Mouse (Mus musculus) left cerebral cortex, postnatal 10 days (tissue): ENCODE measurements around the gene Fez1. TPM values are rescaled to one million over a fixed set of nuclear protein-coding genes. Genes with fewer than 3 reads are reported as not detected.

Experiments
- DNase-seq, 2 experiments: peaks; one replicate each; pipeline ENCODE4 v3.0.0; 2021 to 2022; ENCODE audit warnings: low spot score in 2 of 2, mixed read lengths in 1 of 2; ENCODE audit errors: extremely low spot score in 1 of 2
- intact Hi-C: fragments of 180-260 bp; cut with DNase I; formaldehyde crosslinking; loops from one replicate; pipeline ENCODE4 v1.15.1; 2025
- total RNA-seq, 2 experiments: library from RNA; stranded (reverse); gene quantifications; 2 replicates each; pipeline ENCODE4 v1.2.3; 2021

Fez1 gene
- total RNA-seq, 2 experiments from 2014 or later: 375 to 377 TPM

DNA sequence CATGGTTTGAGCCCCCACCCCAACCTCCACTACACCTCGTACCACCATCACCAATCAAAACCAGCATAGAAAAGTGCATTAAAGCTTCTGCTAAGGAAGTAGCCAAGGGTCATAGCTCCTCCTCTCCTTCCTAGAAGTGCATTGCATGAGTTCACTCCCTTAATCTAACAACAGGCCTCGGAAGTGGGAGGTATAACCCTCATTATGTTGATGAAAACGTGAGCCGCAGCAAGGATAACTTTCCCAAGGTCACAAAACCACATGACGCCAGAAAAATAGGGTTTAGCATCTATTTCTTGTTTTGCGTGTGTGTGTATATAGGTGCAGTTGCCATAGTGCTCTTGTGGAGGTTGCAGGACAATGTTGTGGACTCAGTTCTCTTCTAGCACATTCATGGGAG is 9.7 kb downstream of the Fez1 start:
- no peak for DNase-seq
- intact Hi-C loops: no loop called here

DNA sequence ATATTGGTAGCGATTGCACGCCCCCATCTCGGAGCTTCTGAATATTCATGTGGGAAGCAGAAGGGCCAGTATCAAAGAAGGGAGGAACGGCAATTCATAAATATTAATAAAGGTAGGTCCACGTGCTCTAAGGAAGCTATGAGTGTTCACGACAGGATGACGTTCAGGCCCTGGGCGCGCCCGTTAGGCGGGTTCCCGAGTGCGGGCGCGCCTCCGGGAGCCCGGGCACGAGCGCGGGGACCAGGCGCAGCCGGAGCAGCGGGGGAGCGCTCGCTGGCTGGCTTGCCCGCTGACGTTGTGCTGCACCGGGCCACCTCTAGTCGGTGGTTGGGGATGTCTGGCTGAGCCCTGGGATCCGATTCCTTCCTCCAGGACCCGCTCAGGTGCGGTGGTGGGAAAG is 10.9 kb downstream of the Fez1 start:
- intact Hi-C loops: no loop called here
- DNase-seq: peak; percentile 88 to 91

DNA sequence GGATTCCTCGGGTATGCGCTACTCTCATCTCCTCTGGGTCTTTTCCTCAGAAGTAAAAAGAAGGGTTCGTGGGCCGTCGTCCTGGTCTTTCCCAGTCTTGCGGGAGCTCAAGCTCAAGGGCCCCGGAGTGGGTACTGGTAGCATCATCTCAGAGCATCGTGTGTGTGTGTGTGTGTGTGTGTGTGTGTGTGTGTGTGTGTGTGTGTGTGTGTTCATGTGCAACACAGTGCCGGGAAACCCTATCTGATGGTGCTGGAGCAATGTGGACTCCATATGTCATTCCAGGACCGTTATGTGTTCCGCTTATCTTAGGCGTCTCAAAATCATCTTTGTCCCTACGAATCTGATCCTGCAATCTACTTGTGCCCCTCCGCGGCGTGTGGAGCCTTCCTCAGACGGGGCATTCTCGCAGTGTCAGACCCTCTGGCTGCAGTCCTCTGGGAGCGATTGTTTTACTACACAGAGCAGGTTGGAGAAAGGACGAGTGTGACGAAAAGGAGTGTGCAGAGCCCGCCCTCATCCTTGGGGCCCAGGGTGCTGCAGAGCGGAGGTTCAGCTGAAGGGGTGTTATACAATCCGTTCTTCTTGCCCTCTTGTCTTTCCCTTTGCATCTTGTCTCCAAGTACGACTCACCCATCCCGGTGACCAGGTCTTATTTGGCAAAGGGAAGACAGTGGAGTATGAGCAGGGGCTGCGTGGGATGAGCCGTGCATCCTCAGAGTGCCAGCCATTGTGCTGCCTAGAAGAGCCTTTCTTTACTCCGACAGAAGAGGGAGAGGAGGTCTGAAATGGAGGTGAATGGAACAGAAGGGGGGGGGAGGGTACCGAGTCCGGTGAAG is 11.6 kb downstream of the Fez1 start:
- peak in 1 of 2 experiments; percentile 46 for DNase-seq
- intact Hi-C loops: no loop called here

DNA sequence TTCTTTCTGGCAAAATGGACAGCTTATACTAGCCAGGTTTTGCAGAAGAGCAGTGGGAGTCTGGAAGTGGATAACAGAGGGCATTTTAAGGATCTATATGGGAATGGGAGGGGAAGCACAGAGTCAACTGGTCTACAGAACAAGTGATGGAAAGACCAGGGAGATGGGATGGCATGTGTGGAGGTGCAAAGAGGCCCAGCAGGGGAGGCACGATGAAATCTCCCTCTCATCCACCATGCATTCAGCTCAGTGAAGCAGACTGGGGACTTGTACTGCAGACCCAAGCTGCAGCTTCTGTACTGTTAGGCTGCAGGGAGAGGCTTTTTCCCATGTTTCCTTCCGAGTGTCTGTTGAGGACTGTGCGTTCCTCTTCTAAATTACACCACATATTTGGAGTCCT is 12.2 kb downstream of the Fez1 start:
- no peak for DNase-seq
- intact Hi-C loops: no loop called here

DNA sequence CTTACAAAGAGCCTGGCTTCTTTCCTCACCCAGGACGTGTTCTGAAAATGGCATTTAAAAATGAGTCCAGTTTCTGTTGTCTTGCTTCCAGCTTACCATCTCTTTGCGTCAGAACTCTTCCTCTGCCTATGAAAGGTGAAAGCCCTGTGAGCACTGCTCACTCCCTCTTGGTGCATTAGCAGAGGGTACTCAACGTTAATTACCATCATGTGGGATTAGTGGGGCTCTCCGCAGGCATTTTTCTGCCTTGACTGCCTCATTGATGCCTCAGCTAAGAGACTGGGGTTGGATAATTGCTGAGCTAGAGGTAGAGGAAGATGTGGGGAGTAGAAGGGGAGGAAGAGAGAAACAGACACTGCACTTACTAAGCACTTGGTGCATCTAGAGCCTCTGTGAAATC is 24.7 kb downstream of the Fez1 start:
- intact Hi-C loops: no loop called here

DNA sequence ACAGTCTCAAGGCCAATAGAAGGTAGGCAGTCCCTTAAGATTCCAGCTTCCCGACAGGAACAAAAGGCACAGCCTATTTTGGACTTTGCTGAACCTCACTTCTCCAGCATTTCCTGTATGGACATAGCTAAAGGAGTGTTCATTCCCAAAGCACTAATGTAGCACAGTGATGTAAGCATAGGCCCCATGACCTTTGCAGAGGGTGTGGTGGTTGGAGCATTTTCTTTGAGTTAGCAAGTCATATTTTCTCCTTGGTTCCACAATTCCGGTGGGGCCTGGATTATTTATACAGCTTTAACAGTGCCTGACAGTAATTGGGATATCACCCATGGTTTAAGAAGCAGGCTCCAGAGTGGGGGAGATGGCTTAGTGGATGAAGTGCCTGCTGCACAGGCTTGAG is 27.0 kb downstream of the Fez1 start:
- intact Hi-C loops: no loop called here
- DNase-seq: no peak

More for the DNA sequence above, 24.7 kb downstream of the Fez1 start:
- DNase-seq: no peak

DNA sequence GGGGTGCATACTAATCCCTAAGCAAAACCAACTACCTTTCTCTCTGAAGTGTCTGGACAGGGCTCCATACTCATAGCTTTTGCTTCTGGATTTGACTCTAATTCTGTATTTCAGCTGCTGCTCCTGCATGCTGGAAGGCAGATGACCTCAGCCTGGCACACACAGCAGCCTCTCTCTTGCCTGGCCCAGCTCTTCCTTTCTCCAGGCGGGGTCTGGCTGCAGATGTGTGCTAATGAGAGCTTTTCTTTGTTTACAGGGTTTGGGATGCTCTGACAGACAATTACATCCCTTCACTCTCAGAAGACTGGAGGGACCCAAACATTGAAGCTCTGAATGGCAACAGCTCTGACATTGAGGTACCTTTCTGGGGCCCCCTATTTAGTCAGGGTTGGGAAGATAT is 28.4 kb downstream of the Fez1 start:
- peak in 1 of 2 experiments; percentile 48 for DNase-seq
- intact Hi-C loops: no loop called here

DNA sequence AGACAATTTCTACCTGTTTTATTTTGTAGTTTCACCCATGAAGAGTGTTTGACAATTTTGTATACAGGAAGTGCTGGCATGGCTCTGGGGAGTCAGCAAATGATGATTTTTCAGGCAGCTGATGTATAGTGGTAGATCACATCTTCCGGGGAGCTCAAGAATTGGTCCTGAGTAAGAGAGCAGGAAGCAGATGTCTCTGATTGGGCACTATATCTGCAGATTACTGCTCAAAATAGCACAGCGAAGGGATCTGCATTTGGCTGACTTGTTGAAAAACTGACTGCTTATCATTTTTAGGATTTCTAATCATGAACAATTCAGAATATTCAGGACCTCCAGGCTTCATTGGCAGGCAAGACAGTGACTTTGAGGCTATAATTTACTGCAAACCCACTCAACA is 30.5 kb downstream of the Fez1 start:
- intact Hi-C loops: no loop called here
- DNase-seq: no peak

DNA sequence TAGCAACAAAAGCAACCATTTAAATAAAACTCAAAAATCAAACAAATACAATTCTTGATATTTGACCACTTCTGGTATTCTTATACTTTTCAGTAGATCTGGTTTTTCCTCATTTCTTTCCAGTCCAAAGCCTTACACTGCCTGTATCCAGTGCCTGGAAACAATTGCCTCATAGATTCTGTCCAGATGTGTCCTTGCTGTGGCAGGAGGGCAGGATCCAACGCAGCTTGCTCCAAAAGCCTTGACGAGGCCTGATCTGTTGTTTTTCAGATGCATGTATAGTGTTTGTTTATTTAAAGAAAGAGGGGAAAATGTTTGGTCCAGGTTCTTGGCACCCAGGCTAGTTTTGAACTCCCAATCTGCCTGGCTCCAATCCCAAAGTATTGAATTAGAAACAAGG is 34.7 kb downstream of the Fez1 start:
- intact Hi-C loops: loop anchor here (5.0 kb wide), 1 partner anchor 69 kb away; no protein-coding TSS in a partner anchor
- DNase-seq: no peak

DNA sequence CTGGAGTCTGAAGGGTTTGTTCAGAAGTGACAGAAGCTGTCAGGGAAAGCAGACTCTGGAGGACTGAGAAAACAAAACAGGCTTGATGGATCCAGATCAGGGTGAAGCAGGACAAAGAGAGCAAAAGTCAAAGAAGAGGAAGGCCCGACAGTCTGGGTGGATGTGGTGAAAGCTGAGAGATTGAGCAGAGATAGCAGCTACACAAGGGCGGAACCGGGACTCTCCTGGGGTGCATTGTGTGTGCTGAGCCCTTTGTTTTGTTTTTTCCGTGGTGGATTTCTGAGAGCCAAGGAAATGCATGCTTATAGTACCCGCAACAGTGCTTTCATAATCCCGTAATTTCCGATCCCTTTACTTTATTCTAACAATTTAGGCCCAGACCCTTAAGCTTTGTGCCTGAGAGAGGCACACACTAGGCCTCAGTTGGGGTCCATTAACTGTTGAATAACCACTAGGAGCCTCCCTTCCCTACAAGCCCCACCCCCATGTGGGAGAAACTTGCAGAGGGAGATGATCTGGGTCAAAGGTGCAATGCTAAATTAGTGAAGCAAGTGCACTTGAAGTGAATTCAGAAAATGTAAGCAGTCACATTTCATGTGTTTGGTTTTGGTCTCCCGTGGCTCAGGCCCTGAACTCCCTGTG is 35.9 kb downstream of the Fez1 start:
- no peak for DNase-seq
- intact Hi-C loops: loop anchor here (5.0 kb wide), 1 partner anchor 70 kb away; no protein-coding TSS in a partner anchor

DNA sequence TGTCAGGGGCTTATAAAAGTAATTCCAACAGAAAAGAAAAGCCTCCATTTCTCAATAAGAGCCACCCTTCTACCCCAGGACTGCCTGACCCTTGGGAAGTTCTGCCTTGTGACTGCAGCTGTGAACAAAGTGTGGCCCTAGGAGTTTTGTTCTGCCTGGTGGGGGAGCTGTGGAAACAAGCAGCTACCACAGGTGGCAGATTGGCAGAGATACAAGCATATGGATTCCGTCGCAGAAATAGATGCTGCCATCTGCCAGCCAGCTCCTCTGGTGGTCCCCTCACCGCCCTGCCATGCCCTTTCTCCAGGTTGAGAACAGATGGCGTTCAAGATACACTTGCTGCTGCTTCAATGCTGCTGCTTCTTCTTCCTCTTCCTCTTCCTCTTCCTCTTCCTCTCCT is 37.0 kb downstream of the Fez1 start:
- intact Hi-C loops: loop anchor here (5.0 kb wide), 1 partner anchor 71 kb away; no protein-coding TSS in a partner anchor
- DNase-seq: peak in 1 of 2 experiments; percentile 30

DNA sequence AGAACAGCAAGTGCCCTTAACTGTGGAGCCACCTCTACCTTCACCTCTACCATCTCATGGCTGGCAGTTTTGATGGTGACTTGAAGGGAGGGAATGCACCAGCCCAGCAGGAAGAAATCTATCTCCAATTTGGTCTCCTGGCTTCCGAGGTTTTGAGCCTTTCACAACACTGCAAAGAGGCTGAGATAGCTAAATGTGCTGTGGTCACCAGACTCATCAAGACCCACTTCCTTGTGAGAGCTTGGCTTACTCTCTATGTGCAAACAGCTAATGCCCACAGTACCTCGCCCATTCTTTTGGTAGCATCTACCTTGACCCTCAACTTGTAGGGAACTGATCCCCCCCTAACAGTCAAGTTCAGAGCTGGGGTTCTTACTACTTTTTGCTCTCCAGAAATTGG is 40.9 kb downstream of the Fez1 start:
- intact Hi-C loops: no loop called here
- DNase-seq: no peak

DNA sequence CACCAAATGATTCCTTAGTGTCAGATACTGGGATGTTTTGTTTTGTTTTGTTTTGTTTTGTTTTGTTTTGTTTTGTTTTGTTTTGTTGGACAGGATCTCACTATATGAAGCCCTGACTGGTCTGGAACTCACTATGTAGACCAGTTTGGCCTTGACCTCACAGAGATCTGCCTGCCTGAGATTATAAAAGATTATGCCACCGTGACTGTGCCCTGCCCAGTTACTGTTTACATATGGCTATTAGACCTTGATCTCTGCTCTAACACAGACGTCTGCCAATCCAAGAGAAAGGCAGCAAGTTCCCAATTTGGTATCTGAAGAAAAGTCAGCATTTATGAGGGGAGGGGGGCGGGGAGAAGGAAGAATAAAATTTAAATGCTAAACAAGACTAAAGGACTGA is 42.0 kb downstream of the Fez1 start:
- intact Hi-C loops: no loop called here

DNA sequence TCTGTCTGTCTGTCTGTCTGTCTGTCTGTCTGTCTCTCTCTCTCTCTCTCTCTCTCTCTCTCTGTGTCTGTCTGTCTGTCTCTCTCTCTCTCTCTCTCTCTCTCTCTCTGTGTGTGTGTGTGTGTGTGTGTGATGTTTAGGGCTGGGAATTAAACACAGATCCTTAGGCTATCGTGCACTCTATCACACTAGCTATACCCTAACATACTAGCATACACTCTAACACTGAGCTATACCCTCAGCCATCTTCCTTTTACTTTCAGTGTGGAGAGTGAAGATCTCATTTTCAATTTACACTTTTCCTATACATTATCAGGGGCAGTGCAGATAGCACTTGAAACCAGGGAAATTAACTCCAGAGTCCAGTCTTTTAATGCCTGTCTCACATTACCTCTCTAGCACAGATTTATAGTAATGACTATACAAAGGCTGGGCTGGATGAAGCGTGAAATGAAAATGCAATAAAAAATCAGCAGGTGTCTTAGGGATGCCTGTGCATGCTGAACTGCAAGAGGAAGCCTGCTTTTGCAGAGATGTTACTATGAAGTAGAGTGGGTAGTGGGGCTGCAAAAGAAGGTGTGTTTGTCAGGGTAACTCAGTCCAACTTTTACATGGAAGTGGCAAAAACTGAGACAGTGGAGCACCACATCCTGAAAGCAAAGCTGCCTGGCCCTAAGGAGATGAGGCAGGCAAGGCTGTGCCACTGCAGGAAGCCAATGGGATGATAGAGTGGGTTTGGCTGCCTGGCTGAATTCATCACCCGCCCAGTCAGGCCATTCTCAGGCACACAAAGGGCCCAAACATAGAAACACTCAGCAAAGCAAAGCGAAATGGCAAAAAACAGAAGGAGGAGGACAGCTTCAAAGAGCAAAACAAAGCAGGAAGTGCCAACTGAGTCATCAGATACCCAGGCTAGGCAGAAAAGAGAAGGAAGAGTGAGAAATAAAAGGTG is 43.5 kb downstream of the Fez1 start:
- DNase-seq: no peak
- intact Hi-C loops: loop anchor here (5.0 kb wide), 1 partner anchor 73 kb away; no protein-coding TSS in a partner anchor

More for the DNA sequence above, 42.0 kb downstream of the Fez1 start:
- DNase-seq: no peak

DNA sequence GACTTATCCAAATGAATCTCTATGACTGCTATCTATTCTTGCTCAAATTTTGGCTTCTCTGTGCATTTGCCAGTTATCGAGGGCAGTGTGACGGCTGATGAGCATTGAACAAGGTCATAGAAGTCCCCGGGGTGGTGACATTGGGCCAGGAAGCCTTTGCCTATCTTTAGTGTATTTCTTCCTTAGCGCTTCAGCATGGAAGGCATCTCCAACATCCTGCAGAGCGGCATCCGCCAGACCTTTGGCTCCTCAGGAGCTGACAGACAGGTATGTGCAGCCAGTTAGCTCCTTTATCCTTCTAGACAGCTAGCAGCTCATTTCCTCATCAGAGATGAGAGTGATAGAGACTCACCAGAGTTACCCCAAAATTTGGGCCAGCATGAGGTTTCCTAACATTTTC is 47.0 kb downstream of the Fez1 start:
- intact Hi-C loops: loop anchor here (5.0 kb wide), 1 partner anchor 76 kb away; no protein-coding TSS in a partner anchor
- DNase-seq: no peak

DNA sequence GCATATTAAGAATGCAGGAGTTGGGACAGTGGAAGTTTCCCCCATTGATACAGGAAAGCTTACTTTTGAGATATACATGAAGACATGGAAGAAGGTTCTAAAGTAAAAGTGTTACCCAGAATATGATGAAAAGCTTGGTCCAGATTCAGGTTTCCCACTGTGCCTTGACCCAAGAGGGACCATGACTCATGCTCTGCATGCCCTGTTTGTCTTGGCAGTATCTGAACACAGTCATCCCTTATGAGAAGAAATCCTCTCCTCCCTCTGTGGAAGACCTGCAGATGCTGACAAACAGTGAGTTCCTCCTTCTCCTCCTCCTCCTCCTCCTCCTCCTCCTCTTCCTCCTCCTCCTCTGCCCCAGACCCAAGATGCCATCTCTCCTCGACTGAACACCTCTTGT is 48.6 kb downstream of the Fez1 start:
- no peak for DNase-seq

DNA sequence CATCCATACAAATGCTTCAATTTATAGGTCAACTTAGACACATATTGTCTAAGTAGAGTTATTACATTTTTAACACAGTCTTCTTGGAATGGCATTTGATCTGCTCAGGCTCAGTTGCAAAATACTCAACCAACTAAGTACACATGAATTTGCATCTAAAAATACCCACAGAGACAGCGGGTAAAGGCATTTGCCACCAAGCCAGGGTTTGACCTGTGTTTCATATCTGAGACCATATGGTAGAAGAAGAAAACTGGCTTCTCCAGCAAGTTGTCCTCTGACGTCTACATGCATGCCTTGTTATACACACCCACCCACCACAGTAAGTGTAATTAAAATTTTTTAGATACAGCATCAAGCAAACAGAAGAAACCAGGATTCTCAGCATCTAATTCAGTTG is 52.1 kb downstream of the Fez1 start:
- no peak for DNase-seq
- intact Hi-C loops: no loop called here

More for the DNA sequence above, 48.6 kb downstream of the Fez1 start:
- intact Hi-C loops: no loop called here

DNA sequence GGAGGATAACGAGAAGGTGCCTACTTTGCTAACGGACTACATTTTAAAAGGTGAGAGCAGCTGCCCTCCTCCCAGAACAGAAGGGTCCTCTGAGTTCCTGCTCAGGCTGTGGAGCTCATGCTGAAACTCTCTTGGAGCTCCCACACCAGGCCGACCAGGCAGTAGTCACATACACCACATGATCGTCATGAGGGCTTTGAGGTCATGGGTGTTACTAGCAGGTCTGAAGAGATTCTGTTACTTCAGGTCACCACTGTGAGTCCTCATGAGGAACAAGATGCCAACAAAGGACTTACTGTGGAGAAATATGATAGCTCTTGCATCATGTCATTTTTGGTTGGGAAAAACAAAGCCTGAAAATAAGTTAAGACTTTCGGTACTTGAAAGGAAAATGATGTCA is 54.6 kb downstream of the Fez1 start:
- no peak for DNase-seq
- intact Hi-C loops: no loop called here

DNA sequence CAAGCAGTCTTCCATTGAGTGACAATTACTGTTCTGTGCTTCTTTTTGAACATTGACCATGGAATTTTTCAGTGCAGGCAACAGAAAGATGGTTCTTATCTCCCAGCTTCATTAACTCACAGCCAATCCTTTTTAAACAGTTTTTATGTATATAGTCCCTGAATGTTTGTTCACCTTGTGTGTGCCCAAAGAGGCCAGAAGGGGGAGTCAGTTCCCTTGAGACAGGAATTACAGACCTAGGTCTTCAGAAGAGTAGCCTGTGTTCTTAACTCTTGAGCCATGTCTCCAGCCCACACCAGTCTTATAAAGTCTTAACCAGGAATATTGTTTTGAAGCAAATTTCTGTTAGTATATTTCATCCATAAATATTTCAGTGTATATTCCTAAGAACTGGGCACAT is 55.1 kb downstream of the Fez1 start:
- intact Hi-C loops: no loop called here

More for the DNA sequence above, 55.1 kb downstream of the Fez1 start:
- no peak for DNase-seq
